10 mouse cellular contexts compared by ENCODE assay signal in genomic region chr5:150441690-150442089, GRCm38 (mm10).
DNase-seq lines count a peak whose midpoint lies in the region; ATAC-seq and TF ChIP-seq lines count a peak whose summit lies in the region.
"Had no signal": no experiment of that assay in that cellular context is flagged by ENCODE, and none has a peak within 500 bp of the region (broad histone marks: within the 10 kb centered on the region; RNA-seq: fewer than 3 reads in every experiment).

No protein-coding gene starts in this region.

- WGBS in hindbrain, embryonic 14.5 days = 40% methylated on average over 7 of the region's 7 CpGs
- WGBS in hindbrain, embryonic 13.5 days = 37% methylated on average over 7 of the region's 7 CpGs
- WGBS in lung, embryonic 14.5 days = 37% methylated on average over 7 of the region's 7 CpGs

- no peak overlapping the region for H3K4me3 ChIP-seq in hindbrain, embryonic 14.5 days (replicated peaks; ENCODE audit: low read length)
- no peak overlapping the region for H3K4me3 ChIP-seq in hindbrain, embryonic 13.5 days
- no peak overlapping the region for H3K4me3 ChIP-seq in G1E (ENCODE audit: low read depth, low read length)
- H3K4me3 ChIP-seq in lung, embryonic 14.5 days (ENCODE audit: low read depth, low read length) = no peak overlapping the region
- H3K4me3 ChIP-seq: erythroblast, embryonic 14.5 days; limb, embryonic 15.5 days had no signal

- no peak overlapping the region for H3K4me2 ChIP-seq in hindbrain, embryonic 14.5 days (replicated peaks)
- no peak overlapping the region for H3K4me2 ChIP-seq in hindbrain, embryonic 13.5 days
- H3K4me2 ChIP-seq in lung, embryonic 14.5 days = no peak overlapping the region
- H3K4me2 ChIP-seq: limb, embryonic 15.5 days had no signal

- no peak overlapping the region for H3K9ac ChIP-seq in hindbrain, embryonic 14.5 days
- no peak overlapping the region for H3K9ac ChIP-seq in hindbrain, embryonic 13.5 days
- H3K9ac ChIP-seq in lung, embryonic 14.5 days = no peak overlapping the region
- H3K9ac ChIP-seq: limb, embryonic 15.5 days had no signal

- peak; percentile 73 for TF ChIP-seq CTCF in G1E (IDR thresholded peaks at IDR 0.05; ENCODE audit: low read depth, low read length)
- TF ChIP-seq CTCF in lung, embryonic 14.5 days (IDR thresholded peaks at IDR 0.05; ENCODE audit: low read depth) = peak; percentile 83

- H3K36me3 ChIP-seq in hindbrain, embryonic 14.5 days (replicated peaks; ENCODE audit: control insufficient read depth, insufficient read depth) = peaks cover 64% of the 10 kb centered on the region
- peaks cover 58% of the 10 kb centered on the region for H3K36me3 ChIP-seq in hindbrain, embryonic 13.5 days
- H3K36me3 ChIP-seq in G1E (replicated peaks) = no peaks in the 10 kb centered on the region
- H3K36me3 ChIP-seq in lung, embryonic 14.5 days (ENCODE audit: insufficient read depth) = no peaks in the 10 kb centered on the region

- H3K27me3 ChIP-seq in hindbrain, embryonic 14.5 days (ENCODE audit: control insufficient read depth, insufficient read depth, low read length) = no peaks in the 10 kb centered on the region
- no peaks in the 10 kb centered on the region for H3K27me3 ChIP-seq in hindbrain, embryonic 13.5 days
- H3K27me3 ChIP-seq in G1E (ENCODE audit: insufficient read depth, low read length) = no peaks in the 10 kb centered on the region
- no peaks in the 10 kb centered on the region for H3K27me3 ChIP-seq in lung, embryonic 14.5 days (ENCODE audit: insufficient read depth, low read length)
- H3K27me3 ChIP-seq: limb, embryonic 15.5 days had no signal

- H3K27ac ChIP-seq in hindbrain, embryonic 14.5 days = no peak overlapping the region
- H3K27ac ChIP-seq in hindbrain, embryonic 13.5 days = no peak overlapping the region
- no peak overlapping the region for H3K27ac ChIP-seq in lung, embryonic 14.5 days (ENCODE audit: low read depth)
- H3K27ac ChIP-seq: limb, embryonic 15.5 days had no signal

- ATAC-seq in hindbrain, embryonic 14.5 days (ENCODE audit: low FRiP score) = no peak
- no peak for ATAC-seq in hindbrain, embryonic 13.5 days (ENCODE audit: low FRiP score)
- no peak for ATAC-seq in G1E (ENCODE audit: extremely low read depth, insufficient number of reproducible peaks, low FRiP score, poor library complexity, severe bottlenecking)
- no peak for ATAC-seq in lung, embryonic 14.5 days (ENCODE audit: insufficient read depth)
- no peak for ATAC-seq in erythroid progenitor cell, adult 5-6 weeks (replicated peaks; ENCODE audit: low FRiP score, poor library complexity, severe bottlenecking)

- H3K9me3 ChIP-seq in hindbrain, embryonic 14.5 days (ENCODE audit: control insufficient read depth, low read length) = no peaks in the 10 kb centered on the region
- no peaks in the 10 kb centered on the region for H3K9me3 ChIP-seq in hindbrain, embryonic 13.5 days
- no peaks in the 10 kb centered on the region for H3K9me3 ChIP-seq in G1E (replicated peaks)
- H3K9me3 ChIP-seq in lung, embryonic 14.5 days (ENCODE audit: low read depth, low read length) = no peaks in the 10 kb centered on the region
- H3K9me3 ChIP-seq: limb, embryonic 15.5 days had no signal

- peak; percentile 71 for DNase-seq in hindbrain, embryonic 14.5 days (ENCODE audit: low spot score)
- DNase-seq in A20 (ENCODE audit: low read depth, low spot score) (peak; percentile 67), G1E (ENCODE audit: low spot score) (no peak)
- peak; percentile 77 for DNase-seq in embryo, embryonic 11 days
- peak; percentile 88 for DNase-seq in lung, embryonic 14.5 days
- peak; percentile 69 for DNase-seq in thymus, postnatal 4 days

- H3K4me1 ChIP-seq in hindbrain, embryonic 14.5 days (replicated peaks; ENCODE audit: control insufficient read depth, insufficient read depth, low read length) = no peaks in the 10 kb centered on the region
- H3K4me1 ChIP-seq in hindbrain, embryonic 13.5 days (replicated peaks) = no peaks in the 10 kb centered on the region
- no peaks in the 10 kb centered on the region for H3K4me1 ChIP-seq in G1E (ENCODE audit: insufficient read depth, low read depth, low read length)
- H3K4me1 ChIP-seq in lung, embryonic 14.5 days (ENCODE audit: insufficient read depth) = no peaks in the 10 kb centered on the region
- H3K4me1 ChIP-seq: limb, embryonic 15.5 days had no signal
